9 mouse cellular contexts compared by ENCODE assay signal in genomic region chr10:121796027-121796802, GRCm38 (mm10). TPM values are rescaled to one million over a fixed set of nuclear protein-coding genes. Genes with fewer than 3 reads are reported as not detected.
DNase-seq lines count a peak whose midpoint lies in the region; ATAC-seq and TF ChIP-seq lines count a peak whose summit lies in the region.
"Had no signal": no experiment of that assay in that cellular context is flagged by ENCODE, and none has a peak within 500 bp of the region (broad histone marks: within the 10 kb centered on the region; RNA-seq: fewer than 3 reads in every experiment).

No protein-coding gene starts in this region.

- no peak for TF ChIP-seq POLR2A in bone marrow, adult 2 months (IDR thresholded peaks at IDR 0.05; ENCODE audit: borderline replicate concordance, control insufficient read depth, low read depth, low read length)

- DNase-seq in kidney, adult 18-20 months: peak; percentile 6
- no peak for DNase-seq in kidney, adult 8-10 months
- DNase-seq in spleen, adult 18-20 months: peak; percentile 13 to 25
- DNase-seq in thymus, postnatal 4 days: no peak

- no peak overlapping the region for H3K4me2 ChIP-seq in liver, embryonic 15.5 days
- H3K4me2 ChIP-seq in forebrain, embryonic 15.5 days (replicated peaks): no peak overlapping the region

- peak; percentile 40 for ATAC-seq in liver, embryonic 15.5 days (ENCODE audit: insufficient read depth)
- ATAC-seq in cerebellum, adult (ENCODE audit: insufficient number of reproducible peaks, low FRiP score, low TSS enrichment): no peak
- ATAC-seq in forebrain, embryonic 15.5 days (replicated peaks): no peak

- no peaks in the 10 kb centered on the region for H3K27me3 ChIP-seq in liver, embryonic 15.5 days
- no peaks in the 10 kb centered on the region for H3K27me3 ChIP-seq in forebrain, embryonic 15.5 days

- TF ChIP-seq CTCF in bone marrow, adult 2 months (IDR thresholded peaks at IDR 0.05; ENCODE audit: control insufficient read depth, insufficient read depth, low read length): no peak

- no peaks in the 10 kb centered on the region for H3K36me3 ChIP-seq in liver, embryonic 15.5 days (replicated peaks)
- H3K36me3 ChIP-seq in forebrain, embryonic 15.5 days: peaks cover 26% of the 10 kb centered on the region

- 19% methylated on average over 8 of the region's 8 CpGs for WGBS in bone marrow, adult 2 months
- 39% methylated on average over 8 of the region's 8 CpGs for WGBS in liver, embryonic 15.5 days (ENCODE audit: insufficient replicate concordance)
- WGBS in forebrain, embryonic 15.5 days: 71% methylated on average over 8 of the region's 8 CpGs

- no peak overlapping the region for H3K9ac ChIP-seq in liver, embryonic 15.5 days
- no peak overlapping the region for H3K9ac ChIP-seq in forebrain, embryonic 15.5 days (replicated peaks)

- peak overlapping the region; percentile 49; the same call in 1 of the 2 replicates for H3K27ac ChIP-seq in bone marrow, adult 2 months (ENCODE audit: control insufficient read depth, insufficient read depth, low read depth, low read length, poor library complexity)
- no peak overlapping the region for H3K27ac ChIP-seq in liver, embryonic 15.5 days (replicated peaks)
- no peak overlapping the region for H3K27ac ChIP-seq in forebrain, embryonic 15.5 days (replicated peaks)

- no peaks in the 10 kb centered on the region for H3K9me3 ChIP-seq in liver, embryonic 15.5 days (replicated peaks)
- H3K9me3 ChIP-seq in forebrain, embryonic 15.5 days: no peaks in the 10 kb centered on the region
- H3K9me3 ChIP-seq: megakaryocyte, embryonic 14.5 days had no signal

- peak overlapping the region; percentile 12 for H3K4me3 ChIP-seq in bone marrow, adult 2 months (replicated peaks; ENCODE audit: control insufficient read depth, low read depth, low read length)
- H3K4me3 ChIP-seq in liver, embryonic 15.5 days (replicated peaks): no peak overlapping the region
- H3K4me3 ChIP-seq in forebrain, embryonic 15.5 days: no peak overlapping the region
- H3K4me3 ChIP-seq: megakaryocyte, embryonic 14.5 days had no signal

- peaks cover 3% of the 10 kb centered on the region for H3K4me1 ChIP-seq in bone marrow, adult 2 months (ENCODE audit: control insufficient read depth, insufficient read depth, low read length)
- no peaks in the 10 kb centered on the region for H3K4me1 ChIP-seq in liver, embryonic 15.5 days (replicated peaks)
- no peaks in the 10 kb centered on the region for H3K4me1 ChIP-seq in forebrain, embryonic 15.5 days
- H3K4me1 ChIP-seq: megakaryocyte, embryonic 14.5 days had no signal

RNA-seq across cellular contexts. Expression of gene BC048403, which starts 56.5 kb away (rescaled TPM):
- polyA plus RNA-seq in bone marrow, adult 2 months (2011; ENCODE audit: insufficient read depth, insufficient read length, low replicate concordance, missing spikeins): 2.0 and 2.2 TPM in 2 replicates
- 1.2 and 1.6 TPM in 2 replicates for polyA plus RNA-seq in liver, embryonic 15.5 days (2015; fragmentation: Nextera tagmentation; extraction: Ambion mirVana)
- 2.5 and 3.2 TPM in 2 replicates for polyA plus RNA-seq in forebrain, embryonic 15.5 days (2015; fragmentation: Nextera tagmentation; extraction: Ambion mirVana)

Comparison
In these comparisons a context has a peak if more than half of its experiments do, and no peak if none do; other contexts are left out.
1. DNase-seq: peak in kidney, adult 18-20 months (single experiment) and spleen, adult 18-20 months (2 of 2); none in kidney, adult 8-10 months (0 of 2) and thymus, postnatal 4 days (single experiment).